Mouse (Mus musculus): ENCODE results near the gene Gm3259.
"Not testable (repeated sequence)": the region's sequence is repeated elsewhere in the genome, so short reads cannot be mapped to it uniquely, and the experiment has no call there.

The Gm3259 gene

DNA sequence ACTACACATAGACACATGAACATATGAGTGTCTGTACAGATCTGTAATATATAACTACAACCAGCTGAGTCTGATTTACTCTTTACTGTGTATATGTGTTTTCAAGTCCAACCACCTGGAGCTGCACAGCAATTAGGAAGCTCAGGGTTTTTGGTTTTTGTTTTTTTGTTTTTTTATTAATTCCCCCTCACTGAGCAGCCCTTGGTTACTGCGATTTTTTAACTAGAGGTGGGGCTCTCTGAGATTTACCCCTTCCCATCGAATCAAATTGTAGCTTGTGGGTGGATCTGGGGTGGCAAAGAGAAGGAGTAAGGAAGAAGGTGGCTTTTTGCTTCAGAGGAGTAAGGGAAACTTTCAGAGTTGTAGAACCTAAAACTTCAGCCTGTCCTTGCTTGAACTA lies at the start of gene Gm3259:
Gene Gm3259, plus strand, starts transcription at position 301 of the 400 bp plus-strand sequence.
- DNase-seq (ENCODE audit: low spot score in 2 of 2): not testable (repeated sequence)

DNA sequence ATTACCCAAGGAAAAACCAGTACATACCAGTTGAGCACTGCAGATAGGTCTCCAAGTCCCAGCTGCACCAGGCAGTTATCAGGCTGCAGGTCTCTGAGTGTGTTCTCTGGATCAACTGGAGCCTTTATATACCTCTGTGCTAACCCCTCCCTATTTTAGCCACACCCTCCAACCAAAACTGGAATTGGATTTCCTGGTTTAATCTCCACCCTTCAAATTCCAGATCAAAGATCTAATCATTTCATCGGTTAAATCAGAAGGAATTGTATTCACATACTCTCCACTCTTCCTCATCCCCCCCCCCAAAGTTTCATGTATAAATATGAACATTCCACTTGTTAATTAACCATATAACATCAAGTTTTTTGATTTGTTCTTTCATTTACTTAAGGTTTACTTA lies 33.0 kb upstream of the Gm3259 start, which contains the start of gene Gm10424:
Gene Gm10424, minus strand, starts transcription at position 101 of the 400 bp plus-strand sequence.
- DNase-seq (ENCODE audit: low spot score in 2 of 2): not testable (repeated sequence)
